Mouse (Mus musculus) right cerebral cortex, postnatal 10 days (tissue): ENCODE measurements around the gene Il2rb.

Experiments
- DNase-seq, 2 experiments: peaks; one replicate each; pipeline ENCODE4 v3.0.0; 2021; ENCODE audit warnings: low spot score in 2 of 2

Il2rb gene

DNA sequence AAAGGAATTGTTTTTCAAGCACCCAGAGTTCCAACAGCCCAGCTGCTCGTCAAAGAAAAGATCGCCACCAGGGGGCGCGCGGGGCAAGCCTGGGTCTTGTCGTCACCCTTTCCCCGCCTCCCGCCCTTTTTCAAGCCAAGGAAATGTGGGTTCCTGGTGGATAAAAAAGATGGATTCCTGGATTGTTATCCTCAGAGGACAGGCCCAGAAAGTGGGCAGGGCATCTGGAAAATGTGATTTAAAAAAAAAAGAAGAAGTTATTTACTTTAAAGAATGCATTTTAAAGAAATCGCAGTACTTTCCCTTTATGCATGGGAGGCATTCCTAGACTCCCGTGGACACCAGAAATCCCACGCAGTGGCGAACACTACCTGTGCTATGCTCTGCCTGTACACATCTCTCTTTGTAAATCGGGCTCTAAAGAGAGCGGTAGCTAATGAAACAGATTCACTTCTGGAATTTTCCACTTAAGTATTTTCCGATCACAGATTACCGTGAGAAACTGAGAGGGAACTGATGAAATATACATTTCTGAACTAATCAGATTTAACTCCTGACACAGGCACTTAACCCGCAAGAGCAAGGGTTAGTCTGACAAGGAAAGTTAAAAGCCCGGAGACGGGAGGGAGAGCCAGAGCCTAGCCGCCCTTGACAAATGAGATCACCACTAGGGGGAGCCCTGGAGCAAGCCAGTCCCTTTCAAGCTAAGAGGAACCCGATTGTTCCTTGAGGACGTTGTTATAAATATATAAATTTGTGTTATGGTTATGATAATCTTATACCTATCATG lies 47.1 kb downstream of the Il2rb start:
- DNase-seq, result peak; percentile 94 to 96

DNA sequence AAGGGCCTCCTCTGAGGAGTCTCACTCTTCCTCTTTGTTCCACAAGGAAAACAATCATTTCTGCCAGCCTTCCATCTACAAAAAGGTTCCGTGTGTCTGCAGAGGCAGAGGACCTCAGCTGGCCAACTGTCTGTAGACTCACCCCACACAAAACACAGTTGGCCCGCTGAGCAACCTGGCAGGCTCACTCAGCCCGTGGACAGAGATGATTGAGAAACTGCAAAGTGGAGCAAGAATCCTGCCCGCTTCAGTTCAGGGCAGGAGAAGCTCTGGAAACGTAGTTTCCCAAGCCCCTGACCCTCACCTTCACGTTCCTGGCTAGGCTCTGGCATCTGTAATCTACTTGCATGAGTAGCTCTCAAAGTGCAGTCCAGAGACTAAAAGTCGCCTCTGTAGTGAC lies 48.0 kb downstream of the Il2rb start:
- DNase-seq, result no peak

DNA sequence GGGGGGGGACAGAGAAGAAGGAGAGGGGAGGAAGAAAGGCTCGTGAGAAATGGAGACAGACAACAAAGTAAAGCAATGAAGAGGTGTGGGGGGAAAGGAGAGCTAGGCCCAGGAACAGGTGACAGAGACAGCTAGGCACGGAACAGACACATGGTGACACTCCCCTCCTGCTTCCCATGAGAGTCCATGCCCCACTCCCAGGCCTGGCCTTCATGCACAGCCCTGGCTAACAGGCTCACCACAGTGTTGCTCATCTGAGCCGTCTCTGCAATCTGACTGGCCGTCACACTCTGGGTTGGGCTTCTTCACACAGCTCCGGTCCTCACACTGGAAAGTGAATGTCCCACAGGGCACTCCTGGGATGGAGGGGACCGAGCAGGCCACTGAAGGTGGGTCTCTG lies 51.2 kb downstream of the Il2rb start:
- no peak for DNase-seq

DNA sequence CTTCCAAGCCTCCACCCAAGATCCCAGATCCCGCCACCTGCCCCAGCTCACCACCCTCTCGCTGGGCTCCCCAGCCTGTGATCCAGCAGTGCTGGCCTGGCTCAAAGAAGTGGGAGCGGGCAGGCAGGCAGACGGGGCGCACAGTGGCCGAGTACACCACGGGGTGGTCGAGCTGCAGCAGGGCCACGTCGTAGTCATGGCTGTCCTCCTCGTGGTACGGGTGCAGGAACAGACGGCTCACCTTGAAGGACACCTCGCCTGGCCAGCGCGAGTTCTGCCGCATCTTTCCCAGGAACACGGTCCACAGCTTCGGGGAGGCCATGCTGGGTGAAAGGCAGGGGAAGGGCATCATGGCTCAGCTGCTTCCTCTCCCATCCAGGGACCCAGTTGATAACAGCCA lies 52.8 kb downstream of the Il2rb start:
- DNase-seq, result no peak

DNA sequence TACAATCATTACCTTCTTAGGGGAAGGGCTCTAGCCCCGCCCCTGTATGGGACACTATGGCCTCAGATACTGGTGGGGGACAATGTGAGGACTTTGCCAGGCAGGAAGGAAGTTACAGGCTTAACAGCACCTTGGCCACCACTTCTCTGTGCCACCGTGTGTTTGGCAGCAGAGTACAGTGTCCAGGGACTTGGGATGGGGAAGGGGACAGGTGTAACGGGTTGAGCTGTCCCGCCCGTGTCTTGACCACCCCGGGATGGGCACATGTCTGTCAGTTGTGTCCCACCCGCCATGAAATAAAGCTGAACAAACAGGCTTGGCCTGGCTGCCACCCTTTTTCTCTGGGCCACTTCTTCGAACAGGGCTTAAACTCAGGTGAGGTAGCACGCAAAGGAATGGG lies 56.1 kb downstream of the Il2rb start:
- no peak for DNase-seq

DNA sequence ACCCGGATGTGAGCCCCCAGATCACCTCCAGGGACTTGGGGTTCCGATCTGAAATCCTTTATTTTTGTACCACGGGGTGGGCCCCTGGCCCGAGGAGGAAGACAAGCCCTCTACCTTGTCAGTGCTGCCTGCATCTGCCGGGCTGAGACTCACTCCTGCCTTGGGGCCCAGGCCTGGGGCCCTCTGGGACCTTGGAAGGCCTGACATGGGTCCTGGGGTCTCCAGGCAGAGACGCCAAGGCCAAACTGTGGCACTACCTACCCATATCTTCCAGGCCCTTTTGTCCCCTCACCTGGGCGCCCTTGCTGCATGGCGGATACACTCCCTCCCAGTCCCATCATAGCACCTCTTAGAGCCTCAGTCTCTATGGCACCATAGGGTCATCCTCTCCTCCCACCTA lies 56.6 kb downstream of the Il2rb start:
- DNase-seq, result no peak

DNA sequence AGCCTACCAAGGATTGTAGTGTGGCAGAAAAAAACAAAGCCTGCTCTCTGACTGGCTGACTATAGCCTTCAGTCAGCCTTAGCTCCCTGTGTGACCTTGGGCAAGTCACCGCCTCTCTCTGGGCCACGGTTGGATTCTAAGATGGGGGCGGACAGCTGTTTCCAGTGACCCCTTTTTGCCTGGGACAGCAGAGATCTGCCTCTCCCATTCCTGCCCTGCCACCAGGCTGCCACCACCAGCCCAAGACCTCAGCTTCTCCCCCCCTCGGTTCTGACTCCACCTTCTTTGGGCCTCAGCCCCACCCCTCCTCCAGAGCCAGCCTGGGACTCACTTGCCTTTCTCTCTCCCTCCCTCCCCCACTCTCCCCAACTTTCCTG lies 57.1 kb downstream of the Il2rb start:
- DNase-seq, result no peak

DNA sequence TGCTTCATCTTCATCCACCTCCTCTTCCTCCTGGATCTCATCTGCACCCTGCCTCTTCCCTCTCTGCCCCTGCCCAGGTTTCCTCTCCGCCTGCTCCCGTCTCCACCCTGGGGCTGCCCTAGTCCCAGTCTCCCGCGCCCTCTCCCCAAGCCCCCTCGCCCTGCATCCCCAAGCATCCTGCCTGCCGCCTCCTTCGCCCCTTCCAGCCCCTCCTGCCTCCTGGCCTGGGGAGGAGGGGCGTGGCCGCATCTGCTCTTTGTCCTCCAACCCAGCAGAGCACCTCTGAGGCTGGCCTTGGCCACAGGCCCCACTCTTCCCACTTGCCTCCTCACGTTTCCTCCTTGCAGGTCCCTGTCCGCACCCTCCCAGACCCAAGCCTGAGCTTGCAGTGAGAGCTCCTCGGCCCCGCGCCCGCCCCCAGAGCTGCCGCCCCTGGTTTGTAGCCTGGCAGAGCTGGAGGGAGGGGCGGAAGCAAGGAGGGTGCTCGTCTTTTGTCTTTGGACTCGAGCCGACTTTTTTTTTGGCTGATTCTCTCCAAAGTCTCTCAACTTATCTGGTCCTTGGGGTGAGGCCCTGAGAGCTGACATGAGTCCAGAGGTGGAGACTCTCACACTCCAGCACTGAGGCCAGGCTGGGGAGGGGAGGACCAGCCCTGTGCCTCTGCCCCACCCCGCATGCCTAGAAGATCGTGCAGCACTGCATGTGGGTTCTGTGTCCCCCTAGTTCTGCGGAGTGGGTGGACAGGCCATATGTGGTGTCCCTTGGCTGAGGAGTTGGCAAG lies 57.6 kb downstream of the Il2rb start:
- peak; percentile 59 to 70 for DNase-seq

DNA sequence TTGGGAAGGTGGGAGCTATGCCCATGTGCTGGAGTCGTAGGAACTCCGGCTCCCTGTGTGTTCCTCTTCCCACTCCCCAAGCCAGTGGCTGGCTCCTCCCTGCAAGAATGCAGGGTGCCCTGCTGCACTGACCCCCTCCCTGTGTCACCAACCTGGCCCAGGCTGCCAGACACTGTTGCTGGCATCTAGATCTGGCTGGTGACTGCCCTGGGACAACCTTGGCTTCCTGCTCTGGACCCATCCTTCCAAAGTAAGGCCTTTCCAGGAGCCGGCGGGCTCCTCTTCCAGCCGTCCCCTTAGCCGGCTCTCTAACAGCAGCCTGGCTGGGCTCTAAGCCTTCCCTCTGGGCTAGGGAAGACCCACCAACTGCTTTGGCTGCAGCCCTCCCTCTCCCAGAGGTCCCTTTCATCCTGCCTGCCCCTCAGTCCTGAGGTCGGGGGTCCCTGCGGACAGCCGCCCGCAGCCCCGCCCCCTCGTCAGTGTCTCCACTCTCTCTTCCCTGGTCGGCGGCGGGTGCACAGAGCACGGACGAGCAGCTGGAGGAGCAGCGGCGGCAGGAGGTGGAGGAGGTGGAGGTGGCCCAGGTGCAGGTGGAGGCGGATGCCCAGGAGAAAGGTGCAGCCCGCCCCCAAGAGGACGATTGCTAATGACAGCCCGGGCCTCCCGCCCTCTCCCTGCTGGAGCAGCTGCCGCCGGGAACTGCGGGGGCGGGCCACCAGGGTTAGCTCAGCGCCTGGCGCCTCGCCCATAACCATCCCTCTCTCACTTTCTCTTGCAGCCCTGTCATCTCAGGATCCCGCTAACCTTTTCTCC lies 58.5 kb downstream of the Il2rb start:
- DNase-seq, result peak; percentile 90 to 93

DNA sequence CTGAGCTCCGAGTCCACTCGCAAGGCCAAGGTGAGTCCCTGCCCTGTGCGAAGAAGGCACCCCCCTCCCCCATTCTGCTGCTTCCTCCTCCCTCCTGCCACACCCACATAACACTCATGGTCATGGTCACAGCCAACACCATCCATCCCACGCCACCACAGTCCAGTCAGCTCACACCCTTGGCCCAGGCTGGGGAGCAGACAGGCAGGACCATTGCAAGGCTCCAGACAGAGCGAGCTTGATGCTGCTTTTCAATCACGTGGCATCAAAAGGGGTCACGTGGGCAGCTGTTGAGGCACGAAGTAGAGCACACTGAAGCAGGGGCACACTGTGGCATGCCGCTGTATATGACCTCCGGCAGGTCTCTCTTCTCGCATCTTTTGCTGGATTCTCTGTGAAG lies 59.4 kb downstream of the Il2rb start:
- DNase-seq, result no peak

DNA sequence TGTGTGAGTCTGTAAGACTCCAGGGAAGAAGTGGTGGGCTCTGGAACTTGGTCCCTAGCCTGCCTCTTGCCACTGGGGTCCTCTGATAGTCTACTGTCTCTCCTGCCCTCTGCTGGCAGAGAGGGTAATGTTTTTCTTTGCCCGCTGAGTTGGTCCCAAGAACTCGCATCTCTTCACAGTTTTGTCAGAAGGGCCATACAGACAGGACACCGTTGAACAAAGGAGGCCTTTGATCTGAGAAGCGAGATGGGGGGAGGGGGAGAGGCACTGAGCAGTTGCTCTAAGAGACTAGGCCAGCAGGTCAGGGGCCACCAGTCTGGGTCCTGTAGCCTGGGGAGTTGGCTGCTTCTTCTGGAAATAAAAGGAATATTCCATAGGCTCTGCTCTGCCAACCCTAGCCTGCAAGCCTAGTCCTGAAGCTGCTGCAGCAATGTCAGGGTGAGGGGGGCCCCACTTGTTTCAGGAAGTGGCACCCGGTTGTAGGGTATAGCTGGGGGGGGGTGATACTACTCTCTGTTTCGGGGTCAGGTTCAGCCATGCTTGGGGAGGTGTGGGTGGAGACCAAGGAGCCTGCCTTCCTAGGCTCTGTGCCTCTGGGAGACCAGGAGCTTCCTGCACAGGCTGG lies 60.1 kb downstream of the Il2rb start:
- DNase-seq, result peak; percentile 69 to 75

DNA sequence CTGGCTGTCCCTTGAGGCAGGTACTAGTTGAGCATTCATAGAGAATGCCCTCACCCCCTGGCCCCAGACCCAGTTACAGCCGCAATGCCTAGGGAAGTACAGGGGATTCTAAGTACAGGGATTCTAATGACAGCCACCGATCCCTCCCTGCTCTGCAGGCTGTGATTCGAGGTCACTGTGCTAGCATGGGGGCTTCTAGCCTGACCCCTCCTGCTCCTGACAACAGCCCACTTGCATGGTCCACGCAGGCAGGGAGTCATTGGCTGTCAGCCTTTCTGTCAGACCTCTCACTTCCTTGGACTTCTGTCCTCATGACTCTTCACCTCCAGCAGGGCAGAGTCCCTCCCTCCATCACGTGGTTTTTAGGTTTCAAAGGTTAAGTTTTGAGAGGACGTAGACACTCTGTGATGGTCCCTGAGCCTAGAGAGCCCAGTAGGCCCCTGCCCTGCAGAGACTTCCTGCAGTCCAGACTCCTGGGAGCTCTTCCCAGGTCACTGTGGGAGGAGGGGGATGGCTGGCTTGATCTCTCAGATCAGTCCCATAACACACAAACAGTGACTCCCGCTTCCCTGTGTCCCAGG lies 63.4 kb downstream of the Il2rb start:
- no peak for DNase-seq

DNA sequence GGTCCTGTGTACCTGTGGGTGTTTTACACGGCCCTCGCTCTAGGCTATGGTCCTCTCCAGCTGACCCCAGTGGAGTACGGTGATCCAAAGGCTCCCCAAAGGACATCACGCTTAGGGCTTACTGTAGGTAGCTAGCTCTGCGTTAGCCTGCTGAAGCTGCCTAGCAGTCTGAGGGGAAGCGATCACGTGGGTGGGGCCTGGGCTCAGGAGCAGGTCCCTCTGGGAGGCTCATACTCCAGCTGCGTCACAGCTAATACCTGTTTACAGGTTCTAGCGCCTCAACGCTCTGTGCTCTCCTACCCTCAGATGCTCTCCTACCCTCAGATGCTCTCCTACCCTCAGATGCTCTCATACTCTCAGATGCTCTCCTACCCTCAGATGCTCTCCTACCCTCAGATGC lies 64.2 kb downstream of the Il2rb start:
- DNase-seq, result no peak

DNA sequence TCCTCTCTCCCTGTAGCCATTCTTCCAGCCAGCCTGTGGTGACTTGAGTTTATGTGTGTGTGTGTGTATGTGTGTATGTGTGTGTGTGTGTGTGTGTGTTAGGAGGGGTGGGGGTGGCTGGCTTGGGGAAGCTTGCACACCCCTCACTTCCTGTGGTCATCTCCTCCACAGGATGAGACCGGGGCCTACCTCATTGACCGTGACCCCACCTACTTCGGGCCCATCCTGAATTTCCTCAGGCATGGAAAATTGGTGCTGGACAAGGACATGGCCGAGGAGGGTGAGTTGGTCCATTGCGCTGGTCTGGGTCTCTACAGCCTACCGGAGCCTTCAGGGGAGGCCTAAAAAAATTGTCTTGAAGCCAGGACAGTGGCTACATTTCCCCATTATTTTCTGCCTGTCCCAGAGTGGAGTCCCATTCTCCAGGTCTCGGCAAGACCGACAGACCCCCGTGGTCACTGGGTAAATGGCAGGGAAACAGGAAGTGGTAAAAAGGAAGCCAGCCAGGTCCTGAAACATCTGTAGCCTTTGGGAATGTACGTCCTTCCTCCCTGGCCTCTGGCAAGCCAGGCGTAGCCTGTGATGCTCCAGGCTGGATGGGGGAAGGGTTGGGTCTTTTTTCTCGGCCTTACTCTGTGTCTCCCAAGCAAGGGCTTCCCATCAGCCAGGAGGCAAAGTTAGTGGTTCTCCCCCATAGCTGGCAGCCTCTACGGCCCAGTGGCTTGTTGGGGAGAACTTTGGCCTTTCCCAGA lies 65.0 kb downstream of the Il2rb start:
- no peak for DNase-seq
